Mouse (Mus musculus): Measurements from ENCODE around the gene Rfxap. TPM values are rescaled to one million over a fixed set of nuclear protein-coding genes. Genes with fewer than 3 reads are reported as not detected.
"Not testable (repeated sequence)": the region's sequence is repeated elsewhere in the genome, so short reads cannot be mapped to it uniquely, and the experiment has no call there.

Gene Rfxap
- total RNA-seq, 2 experiments from 2014 or later = 52.8 to 53.6 TPM

GRCm38 (mm10) chr3:54773613-54774012 lies 34.0 kb downstream of the Rfxap start:
- intact Hi-C loops (cut with DNase I) = no loop called here
- no peak for DNase-seq (ENCODE audit: low spot score in 2 of 2)

GRCm38 (mm10) chr3:54769349-54770275 lies 38.0 kb downstream of the Rfxap start:
- no peak for DNase-seq (ENCODE audit: low spot score in 2 of 2)
- intact Hi-C loops (cut with DNase I) = no loop called here

- intact Hi-C loops (cut with DNase I) = no loop called here
- no peak for DNase-seq (ENCODE audit: low spot score in 2 of 2)
Measured at GRCm38 (mm10) chr3:54768592-54768991, 39.0 kb downstream of the Rfxap start.

GRCm38 (mm10) chr3:54766811-54767210 lies 40.8 kb downstream of the Rfxap start:
- no peak for DNase-seq (ENCODE audit: low spot score in 2 of 2)
- intact Hi-C loops (cut with DNase I) = no loop called here

- intact Hi-C loops (cut with DNase I) = no loop called here
- no peak for DNase-seq (ENCODE audit: low spot score in 2 of 2)
Measured at GRCm38 (mm10) chr3:54766034-54766433, 41.6 kb downstream of the Rfxap start.

- DNase-seq (ENCODE audit: low spot score in 2 of 2); intact Hi-C loops (cut with DNase I): not testable (repeated sequence)
Measured at GRCm38 (mm10) chr3:54765521-54765920, 42.1 kb downstream of the Rfxap start.

GRCm38 (mm10) chr3:54764418-54764817 lies 43.2 kb downstream of the Rfxap start:
- DNase-seq (ENCODE audit: low spot score in 2 of 2) = peak; percentile 38 to 45
- intact Hi-C loops (cut with DNase I) = no loop called here

- intact Hi-C loops (cut with DNase I) = no loop called here
- DNase-seq (ENCODE audit: low spot score in 2 of 2) = no peak
Measured at GRCm38 (mm10) chr3:54761258-54761657, 46.3 kb downstream of the Rfxap start.

- intact Hi-C loops (cut with DNase I) = no loop called here
- DNase-seq (ENCODE audit: low spot score in 2 of 2) = no peak
Measured at GRCm38 (mm10) chr3:54760321-54761115, 47.1 kb downstream of the Rfxap start.

- intact Hi-C loops (cut with DNase I) = no loop called here
- DNase-seq (ENCODE audit: low spot score in 2 of 2) = no peak
Measured at GRCm38 (mm10) chr3:54759211-54759610, 48.4 kb downstream of the Rfxap start.

GRCm38 (mm10) chr3:54757446-54757845 lies 50.1 kb downstream of the Rfxap start:
- intact Hi-C loops (cut with DNase I) = no loop called here
- no peak for DNase-seq (ENCODE audit: low spot score in 2 of 2)

GRCm38 (mm10) chr3:54756058-54756457 lies 51.5 kb downstream of the Rfxap start:
- peak; percentile 38 to 48 for DNase-seq (ENCODE audit: low spot score in 2 of 2)
- intact Hi-C loops (cut with DNase I) = no loop called here

GRCm38 (mm10) chr3:54755145-54756041 lies 52.2 kb downstream of the Rfxap start, which contains the start of gene Smad9:
Smad9 (plus strand) TSS chr3:54755582.
- intact Hi-C loops (cut with DNase I) = no loop called here
- DNase-seq (ENCODE audit: low spot score in 2 of 2) = peak; percentile 64 to 69

GRCm38 (mm10) chr3:54753411-54753810 lies 54.2 kb downstream of the Rfxap start:
- intact Hi-C loops (cut with DNase I) = no loop called here
- no peak for DNase-seq (ENCODE audit: low spot score in 2 of 2)

Other genes with a start within 250 kb of the Rfxap start
- 10 to 100 TPM; 37.6 to 43.5 TPM for gene Supt20, start 115.0 kb downstream of the Rfxap start, total RNA-seq (2021)
- not detected for gene Gm21958, start 93.4 kb downstream of the Rfxap start, total RNA-seq (2021)
- gene Exosc8, start 72.4 kb downstream of the Rfxap start, total RNA-seq (2021) = 10 to 100 TPM; 24.4 to 33.0 TPM
- gene Alg5, start 72.3 kb downstream of the Rfxap start, total RNA-seq (2021) = 10 to 100 TPM; 20.2 to 21.0 TPM
- 1 to 10 TPM; 6.1 to 6.2 TPM for gene Smad9, start 52.2 kb downstream of the Rfxap start, total RNA-seq (2021)
- 10 to 100 TPM; 29.0 to 39.8 TPM for gene Sertm1, start 108.1 kb upstream of the Rfxap start, total RNA-seq (2021)
- gene Ccna1, start 247.7 kb upstream of the Rfxap start, total RNA-seq (2021) = 1 to 10 TPM; 1.6 to 1.9 TPM